Mouse (Mus musculus) cerebellum, adult 2 months (tissue): ENCODE results near the gene E430018J23Rik. TPM values are rescaled to one million over a fixed set of nuclear protein-coding genes. Genes with fewer than 3 reads are reported as not detected.

Experiments
- DNase-seq, 2 experiments: peaks; one replicate each; pipeline ENCODE4 v3.0.0; 2021
- H3K27ac ChIP-seq: fragments of 200-500 bp; 2 replicates; pipeline ENCODE4 v1.5.1; 2012; ENCODE audit warnings: low read length, control low read depth, inconsistent platforms; ENCODE audit not compliant: insufficient read depth
- H3K27me3 ChIP-seq: fragments of 200-500 bp; 2 replicates; pipeline ENCODE4 v1.6.1; 2012; ENCODE audit warnings: inconsistent platforms, mild to moderate bottlenecking, low read length, moderate library complexity; ENCODE audit not compliant: control insufficient read depth, insufficient read depth
- H3K4me1 ChIP-seq: fragments of 200-500 bp; 2 replicates; pipeline ENCODE4 v1.6.1; 2011; ENCODE audit warnings: low read length; ENCODE audit not compliant: control insufficient read depth, insufficient read depth
- H3K4me3 ChIP-seq: fragments of 200-500 bp; replicated peaks from 2 replicates; pipeline ENCODE3; 2011; ENCODE audit warnings: mild to moderate bottlenecking, low read depth, low read length, control low read depth; ENCODE audit not compliant: insufficient read depth
- CTCF ChIP-seq: fragments of 200-500 bp; IDR thresholded peaks from 2 replicates; pipeline ENCODE4 v1.5.1; 2011; ENCODE audit warnings: low read depth, mild to moderate bottlenecking, control low read depth, low read length, moderate library complexity, borderline replicate concordance; ENCODE audit not compliant: insufficient read depth
- POLR2A ChIP-seq: fragments of 200-500 bp; IDR thresholded peaks from 2 replicates; pipeline ENCODE4 v1.6.1; 2011; ENCODE audit warnings: low read length, control low read depth, borderline replicate concordance; ENCODE audit not compliant: insufficient read depth
- WGBS: fragments of 180-500 bp; shearing (Covaris S2); methylation state at CpG from one replicate; pipeline ENCODE4 v1.1.7; 2018; 5-methylcytosine and 5-hydroxymethylcytosine counted together
- polyA plus RNA-seq: library from polyadenylated mRNA; depleted of rRNA; stranded (reverse); fragments of >200 nt; gene quantifications from 2 replicates; pipeline ENCODE4 v1.2.3, GENCODE M21; 2012; rRNA removed

E430018J23Rik gene
- polyA plus RNA-seq: 4.8 and 5.9 TPM in 2 replicates

DNA sequence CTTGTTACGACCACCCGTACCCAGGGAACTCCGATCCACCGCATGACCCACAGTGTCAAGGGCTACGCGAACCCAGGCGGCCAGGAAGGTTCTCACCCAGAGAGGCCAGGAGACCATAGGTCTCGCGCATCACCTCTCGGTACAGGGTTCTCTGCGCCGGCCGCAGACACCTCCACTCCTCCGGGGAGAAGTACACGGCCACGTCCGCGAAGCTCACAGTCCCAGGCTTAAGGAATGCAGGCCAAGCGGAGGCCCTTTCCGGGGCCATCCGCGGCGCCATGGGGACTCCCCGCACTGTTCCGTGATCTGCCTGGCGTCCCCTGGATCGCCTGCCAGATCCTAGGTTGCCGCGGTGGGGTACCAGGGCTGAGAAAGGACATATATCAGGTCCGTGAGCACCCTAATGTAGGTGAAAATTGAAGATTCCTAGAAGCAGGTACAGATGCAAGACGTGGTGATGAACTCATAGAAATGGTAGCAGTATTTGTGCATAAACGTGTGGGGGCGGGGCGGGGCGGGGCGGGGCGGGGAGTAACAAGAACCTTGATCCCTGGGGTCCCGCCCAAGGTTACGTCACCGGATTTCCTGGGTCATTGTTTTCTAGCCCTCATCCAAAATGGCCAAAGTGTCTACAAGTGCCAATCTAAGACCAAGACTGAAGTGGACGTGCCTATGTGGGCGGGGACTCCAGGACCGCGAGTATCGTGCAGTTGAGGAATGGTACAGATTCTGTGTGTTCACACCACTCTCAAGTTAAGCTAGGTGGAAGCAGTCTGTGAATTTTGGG, at the start of gene E430018J23Rik:
Gene E430018J23Rik (minus strand): TSS at position 473 of the 787 bp plus-strand sequence.
- Histone ChIP-seq H3K27ac (peak within 1 kb of the TSS; percentile 87), H3K4me3 (peak within 1 kb of the TSS; percentile 97), H3K4me1 (peaks cover 7% of the 10 kb centered on the region), H3K27me3 (no peaks in the 10 kb centered on the region)
- TF ChIP-seq POLR2A (peak; percentile 78; the same call in 1 of the 2 replicates), CTCF (no peak)
- under 1% methylated on average over 45 of the region's 45 CpGs for WGBS
- peak; percentile 98 to 99 for DNase-seq

DNA sequence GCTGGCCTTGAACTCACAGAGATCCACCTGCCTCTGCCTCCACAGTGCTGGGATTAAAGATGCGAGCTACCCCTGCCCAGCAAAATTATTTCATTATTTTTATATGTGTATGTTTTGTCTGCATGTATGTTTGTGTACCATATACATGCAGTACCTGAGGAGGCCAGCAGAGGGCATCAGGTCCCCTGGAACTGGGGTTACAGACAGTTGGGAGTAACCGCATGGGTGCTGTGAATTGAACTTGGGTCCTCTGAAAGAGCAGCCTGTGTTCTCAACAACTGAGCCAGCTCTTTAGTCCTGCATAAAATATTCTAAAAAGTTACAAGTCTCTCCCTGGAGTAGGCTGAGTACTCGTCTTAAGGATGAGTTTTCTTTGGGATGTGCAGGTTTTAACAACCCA, 44.3 kb upstream of the E430018J23Rik start:
- WGBS: 92% methylated on average over 3 of the region's 3 CpGs
- Histone ChIP-seq H3K4me3 (no peak overlapping the region), H3K4me1 (no peaks in the 10 kb centered on the region), H3K27ac (no peak overlapping the region), H3K27me3 (no peaks in the 10 kb centered on the region)
- no peak for DNase-seq
- TF ChIP-seq CTCF (peak; percentile 17; the same call in 1 of the 2 replicates), POLR2A (no peak)

GRCm38 (mm10) chr7:127435206-127435605, 41.8 kb upstream of the E430018J23Rik start:
- WGBS: 94% methylated on average over 4 of the region's 4 CpGs
- Histone ChIP-seq H3K4me1 (no peaks in the 10 kb centered on the region), H3K4me3 (no peak overlapping the region), H3K27ac (no peak overlapping the region), H3K27me3 (no peaks in the 10 kb centered on the region)
- no peak for TF ChIP-seq POLR2A
- no peak for TF ChIP-seq CTCF
- DNase-seq: no peak

- no peak overlapping the region for H3K27ac ChIP-seq
- DNase-seq: no peak
- H3K4me3 ChIP-seq: no peak overlapping the region
- no peaks in the 10 kb centered on the region for H3K27me3 ChIP-seq
- no peaks in the 10 kb centered on the region for H3K4me1 ChIP-seq
- no peak for TF ChIP-seq CTCF
- TF ChIP-seq POLR2A: no peak
- WGBS: 70% methylated on average over 3 of the region's 3 CpGs
These were observed 32.9 kb upstream of the E430018J23Rik start for GRCm38 (mm10) chr7:127426354-127426753.

- H3K4me3 ChIP-seq: no peak overlapping the region
- no peaks in the 10 kb centered on the region for H3K27me3 ChIP-seq
- no peak for TF ChIP-seq CTCF
- no peak for TF ChIP-seq POLR2A
- no peak overlapping the region for H3K27ac ChIP-seq
- no peak for DNase-seq
- H3K4me1 ChIP-seq: no peaks in the 10 kb centered on the region
- WGBS: 79% methylated on average over 2 of the region's 2 CpGs
These were observed 32.5 kb upstream of the E430018J23Rik start for GRCm38 (mm10) chr7:127425911-127426310.

DNA sequence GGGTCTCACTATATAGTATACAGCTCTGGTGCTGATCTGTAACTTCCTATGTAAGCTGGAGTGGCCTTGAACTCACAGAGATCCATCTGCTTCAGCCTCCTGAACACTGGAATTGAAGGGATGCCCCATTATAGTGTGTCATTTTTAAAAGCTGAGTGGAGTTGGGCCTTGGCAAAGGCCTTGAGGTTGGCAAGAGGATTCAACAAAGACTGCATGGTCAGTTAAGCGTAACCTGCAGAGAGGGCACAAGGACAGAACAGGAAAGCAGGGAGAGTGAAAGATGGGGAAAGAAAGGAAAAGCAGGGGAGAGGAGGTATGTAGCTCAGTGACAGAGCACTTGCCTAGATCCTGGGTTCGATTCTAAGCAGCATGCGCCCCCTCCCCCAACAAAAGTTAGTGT, 31.9 kb upstream of the E430018J23Rik start:
- 82% methylated on average over 3 of the region's 3 CpGs for WGBS
- TF ChIP-seq POLR2A: no peak
- no peak for TF ChIP-seq CTCF
- Histone ChIP-seq H3K4me1 (no peaks in the 10 kb centered on the region), H3K27me3 (no peaks in the 10 kb centered on the region), H3K4me3 (no peak overlapping the region), H3K27ac (no peak overlapping the region)
- DNase-seq: no peak

- H3K27me3 ChIP-seq: no peaks in the 10 kb centered on the region
- WGBS: under 1% methylated on average over 15 of the region's 15 CpGs
- H3K27ac ChIP-seq: no peak overlapping the region
- no peaks in the 10 kb centered on the region for H3K4me1 ChIP-seq
- no peak for TF ChIP-seq CTCF
- no peak for TF ChIP-seq POLR2A
- DNase-seq: peak in 1 of 2 experiments; percentile 65
- H3K4me3 ChIP-seq: peak overlapping the region; percentile 70
These were observed 28.8 kb upstream of the E430018J23Rik start for GRCm38 (mm10) chr7:127422247-127422646.

GRCm38 (mm10) chr7:127421388-127422191, 28.2 kb upstream of the E430018J23Rik start, which contains the start of gene Zfp688:
Zfp688 (minus strand) TSS chr7:127422068.
- Histone ChIP-seq H3K4me1 (no peaks in the 10 kb centered on the region), H3K27me3 (no peaks in the 10 kb centered on the region), H3K27ac (peak within 1 kb of the TSS; percentile 26; the same call in 1 of the 2 replicates), H3K4me3 (peak within 1 kb of the TSS; percentile 70)
- 1% methylated on average over 48 of the region's 48 CpGs for WGBS
- TF ChIP-seq CTCF: no peak
- peak; percentile 86 for TF ChIP-seq POLR2A
- peak; percentile 91 to 93 for DNase-seq
